Mouse (Mus musculus): ENCODE measurements around the gene Ccdc184. TPM values are rescaled to one million over a fixed set of nuclear protein-coding genes. Genes with fewer than 3 reads are reported as not detected.

The Ccdc184 gene
- total RNA-seq (2021): under 1 TPM; 0.81 to 0.91 TPM

- intact Hi-C loops (cut with DNase I): no loop called here
- DNase-seq (ENCODE audit: low spot score): no peak
Observed at GRCm38 (mm10) chr15:98166963-98167644, at the start of gene Ccdc184. Ccdc184 (plus strand) TSS chr15:98167158.

- intact Hi-C loops (cut with DNase I): no loop called here
- no peak for DNase-seq (ENCODE audit: low spot score)
Observed at GRCm38 (mm10) chr15:98119363-98119762, 47.6 kb upstream of the Ccdc184 start.

- intact Hi-C loops (cut with DNase I): no loop called here
- DNase-seq (ENCODE audit: low spot score): no peak
Observed at GRCm38 (mm10) chr15:98120831-98121230, 46.1 kb upstream of the Ccdc184 start.

DNA sequence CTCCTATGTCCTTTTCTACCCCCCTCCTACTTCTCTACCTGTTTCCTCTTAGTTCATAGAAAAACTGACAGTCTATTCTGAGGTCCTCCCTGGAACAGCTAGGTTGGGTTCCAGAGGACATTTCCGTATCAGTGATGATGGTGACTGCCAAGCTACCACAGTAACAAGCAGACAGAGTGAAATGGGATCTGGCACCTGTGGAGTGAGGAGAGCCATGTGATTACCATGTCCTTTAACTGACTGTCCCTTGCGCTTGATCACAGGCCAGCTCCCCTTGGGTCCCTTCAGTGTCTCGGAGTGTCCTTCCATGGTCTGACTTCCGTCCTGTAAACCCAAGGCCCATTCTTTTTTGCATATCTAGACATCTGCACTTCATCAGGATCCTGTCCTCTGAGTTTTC, 36.0 kb upstream of the Ccdc184 start:
- no peak for DNase-seq (ENCODE audit: low spot score)
- intact Hi-C loops (cut with DNase I): loop anchor here (2.0 kb wide), 1 partner anchor 18 kb away; no protein-coding TSS in a partner anchor

GRCm38 (mm10) chr15:98131451-98131850, 35.5 kb upstream of the Ccdc184 start:
- intact Hi-C loops (cut with DNase I): loop anchor here (2.0 kb wide), 1 partner anchor 17 kb away; no protein-coding TSS in a partner anchor

GRCm38 (mm10) chr15:98131942-98132655, 34.9 kb upstream of the Ccdc184 start:
- intact Hi-C loops (cut with DNase I): loop anchor here (2.0 kb wide), 1 partner anchor 17 kb away; no protein-coding TSS in a partner anchor
- DNase-seq (ENCODE audit: low spot score): no peak

More at GRCm38 (mm10) chr15:98131451-98131850, 35.5 kb upstream of the Ccdc184 start:
- no peak for DNase-seq (ENCODE audit: low spot score)

DNA sequence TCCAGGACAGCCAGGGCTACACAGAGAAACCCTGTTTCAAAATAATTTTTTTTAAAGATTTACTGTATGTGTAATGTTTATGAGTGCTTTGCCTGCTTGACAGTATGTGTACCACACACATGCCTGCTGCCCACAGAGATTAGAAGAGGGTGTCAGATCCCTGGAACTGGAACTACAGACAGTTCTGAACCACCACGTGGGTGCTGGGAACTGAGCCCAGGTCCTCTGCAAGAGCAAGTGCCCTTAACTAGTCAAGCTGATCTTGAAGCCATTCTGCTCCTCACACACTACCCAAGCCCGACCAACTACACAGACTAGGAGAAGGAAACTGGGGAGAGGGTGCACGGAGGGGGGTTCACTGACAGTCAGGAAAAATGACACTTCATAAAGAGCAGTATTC, 33.5 kb upstream of the Ccdc184 start:
- DNase-seq (ENCODE audit: low spot score): no peak
- intact Hi-C loops (cut with DNase I): no loop called here

DNA sequence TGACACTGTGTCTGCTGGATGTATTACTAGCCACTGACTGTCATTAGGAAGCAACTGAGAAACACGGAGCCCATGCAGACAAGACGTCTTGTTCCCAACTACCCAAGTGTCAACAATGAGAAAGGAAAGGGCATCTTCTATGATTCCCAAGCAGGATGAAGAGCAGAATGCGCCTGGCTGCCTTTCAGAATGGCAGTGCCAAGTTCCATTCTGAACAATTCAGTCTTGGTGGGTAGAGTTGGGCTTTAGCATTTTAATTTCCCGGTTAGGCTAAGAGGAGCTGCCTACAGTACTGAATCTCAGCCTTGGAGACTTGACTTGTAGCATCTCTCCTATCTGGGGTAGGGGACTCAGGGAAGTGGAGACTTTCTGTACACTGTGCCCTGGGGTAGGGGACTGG, 32.9 kb upstream of the Ccdc184 start:
- intact Hi-C loops (cut with DNase I): no loop called here
- no peak for DNase-seq (ENCODE audit: low spot score)

DNA sequence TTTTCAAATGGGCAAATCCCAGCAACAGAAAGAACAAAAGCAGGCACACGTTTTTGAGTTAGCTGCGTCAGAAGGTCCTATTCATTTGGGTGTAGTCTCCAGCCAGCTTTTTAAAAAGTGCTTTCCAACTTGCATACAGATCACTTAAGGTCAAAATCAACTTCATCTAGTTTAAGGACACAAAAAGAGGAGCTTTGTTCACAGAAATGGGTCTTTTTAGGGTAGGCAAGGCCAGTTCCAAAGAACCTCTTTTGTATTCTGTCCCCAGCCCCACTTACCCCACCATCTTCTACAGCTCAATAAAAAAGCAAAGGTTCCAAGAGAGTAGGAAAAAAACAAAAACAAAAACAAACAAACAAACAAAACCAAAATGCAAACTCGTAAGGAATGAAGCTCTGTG, 32.3 kb upstream of the Ccdc184 start:
- intact Hi-C loops (cut with DNase I): no loop called here
- DNase-seq (ENCODE audit: low spot score): no peak

GRCm38 (mm10) chr15:98135671-98136070, 31.3 kb upstream of the Ccdc184 start:
- no peak for DNase-seq (ENCODE audit: low spot score)
- intact Hi-C loops (cut with DNase I): no loop called here

- no peak for DNase-seq (ENCODE audit: low spot score)
- intact Hi-C loops (cut with DNase I): no loop called here
Observed at GRCm38 (mm10) chr15:98136871-98137270, 30.1 kb upstream of the Ccdc184 start.

- intact Hi-C loops (cut with DNase I): no loop called here
- no peak for DNase-seq (ENCODE audit: low spot score)
Observed at GRCm38 (mm10) chr15:98139763-98140162, 27.2 kb upstream of the Ccdc184 start.

DNA sequence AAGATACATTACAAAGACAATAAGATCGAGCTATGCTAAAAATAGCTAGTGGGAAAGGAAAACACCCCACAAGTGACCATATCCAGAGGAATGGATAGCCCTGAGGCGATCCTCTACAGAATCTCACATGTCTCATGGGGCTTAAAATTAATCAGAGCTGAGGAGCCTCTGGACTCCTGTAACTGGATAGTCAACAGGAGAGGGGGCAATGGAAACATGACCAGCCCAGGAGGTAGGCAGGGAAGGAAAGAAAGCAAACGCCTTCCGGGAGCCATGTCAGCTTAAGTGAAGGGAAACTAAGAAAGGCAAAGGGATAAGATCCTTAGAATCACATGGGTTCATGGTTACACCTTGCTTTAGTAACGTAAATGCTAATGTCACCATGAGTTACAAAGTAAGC, 26.1 kb upstream of the Ccdc184 start:
- intact Hi-C loops (cut with DNase I): no loop called here
- DNase-seq (ENCODE audit: low spot score): no peak

DNA sequence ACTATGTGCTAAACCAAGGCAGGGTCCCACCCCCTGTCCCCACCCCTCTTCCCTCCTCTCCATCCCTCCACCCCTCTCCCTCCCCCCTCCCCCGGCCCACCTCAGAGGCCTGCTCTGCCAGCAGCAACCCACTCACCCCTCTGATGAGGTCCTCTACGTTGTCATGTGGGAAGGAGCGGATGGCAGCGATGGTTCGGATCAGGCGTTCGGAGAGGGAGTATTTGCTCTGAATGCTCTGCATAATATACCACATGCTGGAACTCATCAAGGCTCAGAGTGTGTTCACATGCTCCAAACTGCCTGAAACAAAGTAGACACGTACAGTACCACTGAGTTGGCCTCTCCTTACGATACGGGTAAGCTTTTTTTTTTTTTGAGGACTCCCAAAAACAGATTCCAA, 24.4 kb upstream of the Ccdc184 start:
- intact Hi-C loops (cut with DNase I): no loop called here

DNA sequence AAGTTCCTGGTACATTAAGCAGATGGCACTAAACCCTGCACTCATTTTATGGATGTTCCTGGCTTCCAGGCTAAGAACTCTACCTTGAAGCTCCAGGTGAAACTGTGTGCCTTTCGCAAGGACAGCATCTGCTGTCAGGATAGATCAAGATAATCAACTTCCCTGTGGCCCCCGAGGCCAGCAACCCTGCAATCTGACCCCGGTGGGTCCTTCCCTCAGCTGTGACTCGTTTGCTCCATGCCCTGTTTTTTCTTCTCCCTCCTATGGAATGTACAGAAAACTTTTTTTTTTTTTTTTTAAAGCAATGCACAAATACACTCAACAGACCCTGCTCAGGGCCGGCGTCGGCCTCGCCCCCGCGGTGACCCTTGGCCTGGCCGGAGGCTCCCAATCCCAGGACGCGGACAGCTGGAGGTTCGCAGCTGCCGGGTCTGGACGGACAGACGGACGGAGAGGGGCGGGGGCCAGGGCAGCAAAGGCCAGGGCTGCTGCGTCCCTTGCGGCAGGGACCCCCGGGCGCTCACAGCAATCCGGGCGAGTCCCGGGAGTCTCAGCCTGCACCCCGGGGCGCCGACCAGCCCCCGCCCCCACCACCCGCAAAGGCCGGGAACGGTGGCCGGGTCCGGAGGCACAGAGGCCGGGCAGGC, 22.0 kb upstream of the Ccdc184 start:
- DNase-seq (ENCODE audit: low spot score): no peak
- intact Hi-C loops (cut with DNase I): no loop called here

More for the DNA sequence above, 24.4 kb upstream of the Ccdc184 start:
- no peak for DNase-seq (ENCODE audit: low spot score)

GRCm38 (mm10) chr15:98145559-98146181, 21.3 kb upstream of the Ccdc184 start:
- intact Hi-C loops (cut with DNase I): no loop called here
- DNase-seq (ENCODE audit: low spot score): peak; percentile 86

- no peak for DNase-seq (ENCODE audit: low spot score)
- intact Hi-C loops (cut with DNase I): loop anchor here (2.0 kb wide), 1 partner anchor 18 kb away; no protein-coding TSS in a partner anchor
Observed at GRCm38 (mm10) chr15:98148356-98148755, 18.6 kb upstream of the Ccdc184 start.

- intact Hi-C loops (cut with DNase I): loop anchor here (2.0 kb wide), 1 partner anchor 18 kb away; no protein-coding TSS in a partner anchor
- no peak for DNase-seq (ENCODE audit: low spot score)
Observed at GRCm38 (mm10) chr15:98149166-98149602, 17.8 kb upstream of the Ccdc184 start.

DNA sequence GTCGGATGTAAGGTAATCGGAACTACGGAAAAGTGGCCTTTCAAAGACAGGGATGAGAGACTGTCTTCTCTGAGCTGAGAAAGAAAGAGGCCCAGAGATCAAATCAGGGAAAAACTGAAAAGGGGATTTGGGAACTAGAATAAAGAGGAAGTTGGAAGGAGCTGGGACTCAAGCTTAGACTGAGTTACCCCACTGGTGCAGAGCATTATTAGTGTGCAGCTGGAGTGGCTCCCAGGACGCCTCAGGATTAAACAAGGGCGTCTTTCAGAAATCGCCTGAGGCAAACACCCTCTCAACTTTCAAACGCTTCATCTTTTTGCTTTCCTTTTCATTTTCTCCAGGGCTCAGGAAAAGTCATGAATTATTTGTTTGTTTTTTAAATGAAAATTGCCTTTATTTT, 14.0 kb upstream of the Ccdc184 start:
- intact Hi-C loops (cut with DNase I): loop anchor here (1.0 kb wide), 1 partner anchor 64 kb away; no protein-coding TSS in a partner anchor
- DNase-seq (ENCODE audit: low spot score): no peak

- intact Hi-C loops (cut with DNase I): loop anchor here (1.0 kb wide), 1 partner anchor 64 kb away; no protein-coding TSS in a partner anchor
- no peak for DNase-seq (ENCODE audit: low spot score)
Observed at GRCm38 (mm10) chr15:98153625-98154024, 13.3 kb upstream of the Ccdc184 start.

Data from heart, postnatal 25 days (tissue).